Mouse (Mus musculus): Measurements from ENCODE around the gene Nfam1. TPM values are rescaled to one million over a fixed set of nuclear protein-coding genes. Genes with fewer than 3 reads are reported as not detected.

Gene Nfam1
- total and polyA plus RNA-seq, 2 experiments from 2014 or later, result 0.38 to 1.2 TPM

DNA sequence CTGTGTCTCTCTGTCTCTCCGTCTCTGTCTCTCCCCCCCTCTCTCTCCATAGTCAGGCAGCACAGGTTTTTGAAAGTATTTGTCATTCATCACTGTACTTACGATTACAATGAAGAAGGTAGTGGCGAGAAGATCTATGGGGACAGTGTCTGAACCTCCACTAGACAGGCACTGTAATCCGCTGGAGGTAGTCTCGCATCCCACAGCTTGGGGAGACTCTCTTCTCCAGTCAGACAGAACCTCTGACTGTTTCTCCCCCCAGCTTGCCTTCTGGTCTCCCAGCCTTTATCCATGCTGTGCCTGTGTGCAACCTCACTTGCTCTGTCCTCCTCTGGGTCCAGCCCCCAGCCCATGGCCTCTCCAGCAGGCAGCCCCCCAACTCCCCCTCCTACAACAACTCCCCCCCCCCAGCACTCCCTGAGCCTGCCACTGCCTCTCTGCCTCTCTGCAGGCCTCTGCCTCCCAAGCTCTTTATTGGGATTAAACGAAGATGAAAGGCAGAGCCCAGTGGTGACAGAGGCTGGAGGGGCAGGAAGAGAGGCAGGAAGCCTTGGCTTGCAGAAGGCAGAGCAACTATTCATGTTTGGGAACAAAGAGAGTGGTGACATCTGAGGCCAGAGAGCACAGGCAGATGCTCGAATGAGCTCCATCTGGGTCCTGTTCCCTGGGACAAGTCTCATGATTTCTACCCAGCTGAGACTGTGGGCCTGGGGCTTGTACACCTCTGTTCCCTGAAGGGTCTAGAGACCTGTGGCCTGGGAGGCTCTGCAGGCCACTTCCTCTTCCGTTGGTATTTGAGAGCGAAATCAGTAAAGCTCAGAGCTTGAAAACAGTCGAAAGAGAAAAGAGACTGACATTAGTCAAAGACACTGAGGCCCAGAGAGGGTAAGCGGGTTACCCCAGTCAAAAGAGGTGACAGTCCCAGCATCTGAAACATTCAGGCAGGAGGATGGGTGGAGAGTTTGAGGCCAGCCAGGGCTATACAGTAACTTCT lies 3.1 kb downstream of the Nfam1 start:
- H3K36me3 ChIP-seq (replicated peaks; ENCODE audit: control insufficient read depth, insufficient read depth, low read length), result no peaks in the 10 kb centered on the region
- no peak overlapping the region for H3K4me2 ChIP-seq (ENCODE audit: low read depth, low read length)
- no peaks in the 10 kb centered on the region for H3K9me3 ChIP-seq (replicated peaks; ENCODE audit: control insufficient read depth, low read length)
- H3K27ac ChIP-seq (ENCODE audit: low read depth), result no peak overlapping the region
- ATAC-seq (ENCODE audit: insufficient read depth, low read depth) (no peak), DNase-seq (ENCODE audit: low spot score) (no peak)
- H3K4me1 ChIP-seq (ENCODE audit: control insufficient read depth, insufficient read depth), result peaks cover 18% of the 10 kb centered on the region
- H3K27me3 ChIP-seq (ENCODE audit: control insufficient read depth, insufficient read depth, low read length), result peaks cover 21% of the 10 kb centered on the region; the same call in 1 of the 2 replicates
- H3K9ac ChIP-seq (replicated peaks; ENCODE audit: low read depth, low read length), result no peak overlapping the region
- no peak overlapping the region for H3K4me3 ChIP-seq (ENCODE audit: low read depth, low read length)
- no peak for TF ChIP-seq EP300 (IDR thresholded peaks at IDR 0.05; ENCODE audit: low read depth)
- TF ChIP-seq CTCF (IDR thresholded peaks at IDR 0.05; ENCODE audit: low read depth), result no peak
- 59% methylated on average over 11 of the region's 11 CpGs for WGBS

- 0 out of 2 replicates have a peak, but pooled peaks cover 4% of the 10 kb centered on the region for H3K27me3 ChIP-seq (ENCODE audit: control insufficient read depth, insufficient read depth, low read length)
Measured at GRCm38 (mm10) chr15:83026129-83026528, 7.0 kb downstream of the Nfam1 start.

GRCm38 (mm10) chr15:83025041-83025760 lies 7.9 kb downstream of the Nfam1 start:
- no peak overlapping the region for H3K27ac ChIP-seq (ENCODE audit: low read depth)
- no peaks in the 10 kb centered on the region for H3K36me3 ChIP-seq (replicated peaks; ENCODE audit: control insufficient read depth, insufficient read depth, low read length)
- no peak for TF ChIP-seq EP300 (IDR thresholded peaks at IDR 0.05; ENCODE audit: low read depth)
- TF ChIP-seq CTCF (IDR thresholded peaks at IDR 0.05; ENCODE audit: low read depth), result no peak
- 19% methylated on average over 25 of the region's 25 CpGs for WGBS
- DNase-seq (ENCODE audit: low spot score) (no peak), ATAC-seq (ENCODE audit: insufficient read depth, low read depth) (peak; percentile 37; the same call in 1 of the 2 replicates)
- no peak overlapping the region for H3K9ac ChIP-seq (replicated peaks; ENCODE audit: low read depth, low read length)
- 0 out of 2 replicates have a peak, but pooled peaks cover 4% of the 10 kb centered on the region for H3K27me3 ChIP-seq (ENCODE audit: control insufficient read depth, insufficient read depth, low read length)
- no peaks in the 10 kb centered on the region for H3K9me3 ChIP-seq (replicated peaks; ENCODE audit: control insufficient read depth, low read length)
- H3K4me1 ChIP-seq (ENCODE audit: control insufficient read depth, insufficient read depth), result peaks cover 5% of the 10 kb centered on the region
- H3K4me2 ChIP-seq (ENCODE audit: low read depth, low read length), result peak overlapping the region; percentile 15; the same call in 1 of the 2 replicates
- no peak overlapping the region for H3K4me3 ChIP-seq (ENCODE audit: low read depth, low read length)

More at GRCm38 (mm10) chr15:83026129-83026528, 7.0 kb downstream of the Nfam1 start:
- Histone ChIP-seq H3K27ac (ENCODE audit: low read depth) (no peak overlapping the region), H3K9me3 (replicated peaks; ENCODE audit: control insufficient read depth, low read length) (no peaks in the 10 kb centered on the region), H3K4me3 (ENCODE audit: low read depth, low read length) (no peak overlapping the region), H3K36me3 (replicated peaks; ENCODE audit: control insufficient read depth, insufficient read depth, low read length) (no peaks in the 10 kb centered on the region), H3K9ac (replicated peaks; ENCODE audit: low read depth, low read length) (no peak overlapping the region), H3K4me2 (ENCODE audit: low read depth, low read length) (no peak overlapping the region), H3K4me1 (ENCODE audit: control insufficient read depth, insufficient read depth) (peaks cover 5% of the 10 kb centered on the region)
- 81% methylated on average over 8 of the region's 8 CpGs for whole genome bisulfite sequencing
- DNase-seq (ENCODE audit: low spot score) (no peak), ATAC-seq (ENCODE audit: insufficient read depth, low read depth) (no peak)
- TF ChIP-seq EP300 (IDR thresholded peaks at IDR 0.05; ENCODE audit: low read depth), result no peak
- no peak for TF ChIP-seq CTCF (IDR thresholded peaks at IDR 0.05; ENCODE audit: low read depth)

GRCm38 (mm10) chr15:83022947-83023346 lies 10.2 kb downstream of the Nfam1 start:
- 54% methylated on average over 8 of the region's 8 CpGs for WGBS
- TF ChIP-seq CTCF (IDR thresholded peaks at IDR 0.05; ENCODE audit: low read depth) (no peak), EP300 (IDR thresholded peaks at IDR 0.05; ENCODE audit: low read depth) (no peak)
- H3K4me3 ChIP-seq (ENCODE audit: low read depth, low read length), result no peak overlapping the region
- H3K9me3 ChIP-seq (replicated peaks; ENCODE audit: control insufficient read depth, low read length), result no peaks in the 10 kb centered on the region
- no peak overlapping the region for H3K27ac ChIP-seq (ENCODE audit: low read depth)
- no peak for ATAC-seq (ENCODE audit: insufficient read depth, low read depth)
- H3K4me2 ChIP-seq (ENCODE audit: low read depth, low read length), result no peak overlapping the region
- peaks cover 5% of the 10 kb centered on the region for H3K4me1 ChIP-seq (ENCODE audit: control insufficient read depth, insufficient read depth)
- H3K27me3 ChIP-seq (ENCODE audit: control insufficient read depth, insufficient read depth, low read length), result 0 out of 2 replicates have a peak, but pooled peaks cover 4% of the 10 kb centered on the region
- no peaks in the 10 kb centered on the region for H3K36me3 ChIP-seq (replicated peaks; ENCODE audit: control insufficient read depth, insufficient read depth, low read length)
- no peak overlapping the region for H3K9ac ChIP-seq (replicated peaks; ENCODE audit: low read depth, low read length)
- no peak for DNase-seq (ENCODE audit: low spot score)

DNA sequence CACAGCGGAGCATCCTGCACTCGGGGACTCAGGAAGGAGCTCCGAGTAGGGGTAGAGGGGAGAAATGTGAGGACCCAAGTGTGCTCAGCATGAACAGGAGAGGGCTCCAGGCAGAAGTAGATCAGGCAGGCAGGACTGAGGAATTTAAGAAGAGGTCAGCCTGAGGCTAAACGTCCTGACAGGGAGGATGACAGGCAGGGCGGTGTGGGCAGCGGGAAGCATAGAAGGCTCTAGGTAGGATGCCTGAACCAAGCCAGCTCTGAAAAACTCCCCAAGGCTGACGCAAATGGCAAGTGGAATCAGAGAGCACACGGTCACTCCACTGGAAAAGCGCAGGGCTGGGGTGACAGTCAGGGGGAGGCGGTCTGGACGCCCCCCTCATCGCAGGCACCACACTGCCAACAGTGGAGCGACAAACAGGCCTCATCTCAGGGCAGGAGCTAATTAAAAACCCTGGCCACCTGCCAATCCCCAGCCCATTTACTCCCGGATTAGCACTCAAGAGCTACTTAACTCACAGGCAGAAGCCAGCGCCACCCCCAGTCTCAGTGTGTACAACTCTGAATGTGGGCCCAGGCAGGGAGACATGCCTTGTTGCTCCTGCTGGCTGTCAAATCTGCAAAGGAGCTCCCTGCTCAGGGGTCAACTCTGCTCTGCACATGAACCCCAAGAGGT lies 22.0 kb downstream of the Nfam1 start:
- peak; percentile 76 for DNase-seq (ENCODE audit: low spot score)
- peak overlapping the region; percentile 22; the same call in 1 of the 2 replicates for H3K4me2 ChIP-seq (ENCODE audit: low read depth, low read length)

More for the DNA sequence above, 22.0 kb downstream of the Nfam1 start:
- Histone ChIP-seq H3K36me3 (replicated peaks; ENCODE audit: control insufficient read depth, insufficient read depth, low read length) (no peaks in the 10 kb centered on the region), H3K4me1 (ENCODE audit: control insufficient read depth, insufficient read depth) (peaks cover 12% of the 10 kb centered on the region; the same call in 1 of the 2 replicates), H3K4me3 (ENCODE audit: low read depth, low read length) (no peak overlapping the region), H3K27ac (ENCODE audit: low read depth) (peak overlapping the region; percentile 59), H3K9me3 (replicated peaks; ENCODE audit: control insufficient read depth, low read length) (no peaks in the 10 kb centered on the region), H3K27me3 (ENCODE audit: control insufficient read depth, insufficient read depth, low read length) (no peaks in the 10 kb centered on the region), H3K9ac (replicated peaks; ENCODE audit: low read depth, low read length) (no peak overlapping the region)
- ATAC-seq (ENCODE audit: insufficient read depth, low read depth), result peak; percentile 88
- WGBS, result 25% methylated on average over 15 of the region's 15 CpGs
- TF ChIP-seq EP300 (IDR thresholded peaks at IDR 0.05; ENCODE audit: low read depth) (no peak), CTCF (IDR thresholded peaks at IDR 0.05; ENCODE audit: low read depth) (peak; percentile 44)
